Mouse (Mus musculus) CD4-positive, CD25-positive, alpha-beta regulatory T cell, adult 4 months (primary cell): ENCODE results near the gene Wdr19. TPM values are rescaled to one million over a fixed set of nuclear protein-coding genes. Genes with fewer than 3 reads are reported as not detected.

Experiments used
- ATAC-seq: one replicate; pipeline ENCODE4 v1.8.0; 2017
- polyA plus RNA-seq, 2 experiments: library from polyadenylated mRNA; unstranded; fragments of 100-300 nt; shearing (Covaris generic); gene quantifications; one replicate each; pipeline ENCODE4 v1.2.1; 2017

Gene Wdr19
- polyA plus RNA-seq, result 1 to 10 TPM; 2.7 to 4.9 TPM

DNA sequence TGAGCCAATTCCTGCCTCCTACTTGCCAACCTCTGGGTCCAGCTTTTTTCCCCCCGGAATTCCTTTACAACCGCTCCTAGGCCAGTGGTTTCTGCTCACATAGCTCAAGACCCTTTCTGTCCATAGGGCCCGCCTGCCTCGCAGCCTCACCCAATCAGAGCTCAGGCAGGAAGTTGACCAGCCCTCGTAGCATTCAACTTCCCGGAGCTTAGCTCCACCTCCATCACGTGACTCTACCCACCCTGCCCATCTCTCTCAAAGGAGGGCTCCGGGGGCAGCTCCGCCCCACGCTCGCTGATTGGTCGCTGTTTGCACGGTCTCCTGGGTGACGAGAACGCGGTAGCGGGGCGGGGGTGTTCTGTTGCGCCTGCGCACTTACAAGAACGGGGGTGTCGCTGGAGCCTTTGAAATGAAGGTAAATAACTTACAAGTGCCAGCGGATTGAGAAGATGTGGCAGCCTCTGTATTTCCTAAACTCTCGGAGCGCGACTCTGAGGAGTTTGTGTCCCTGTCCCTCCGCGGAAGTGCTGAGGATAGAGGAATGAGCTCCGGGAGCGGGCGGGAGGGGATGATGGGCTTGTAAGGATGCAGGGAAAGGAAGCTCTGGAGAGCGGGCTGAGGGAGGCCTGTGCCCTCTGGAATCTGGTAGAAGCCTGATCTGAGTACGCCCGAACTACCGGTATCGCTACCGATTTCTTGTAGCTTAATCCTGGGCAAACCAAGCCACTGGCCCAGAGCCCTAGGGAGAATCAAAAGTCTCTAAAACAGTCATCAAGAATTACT, at the start of gene Wdr19:
Gene Wdr19, plus strand, starts transcription at position 351 of the 783 bp plus-strand sequence.
- ATAC-seq, result peak; percentile 100

DNA sequence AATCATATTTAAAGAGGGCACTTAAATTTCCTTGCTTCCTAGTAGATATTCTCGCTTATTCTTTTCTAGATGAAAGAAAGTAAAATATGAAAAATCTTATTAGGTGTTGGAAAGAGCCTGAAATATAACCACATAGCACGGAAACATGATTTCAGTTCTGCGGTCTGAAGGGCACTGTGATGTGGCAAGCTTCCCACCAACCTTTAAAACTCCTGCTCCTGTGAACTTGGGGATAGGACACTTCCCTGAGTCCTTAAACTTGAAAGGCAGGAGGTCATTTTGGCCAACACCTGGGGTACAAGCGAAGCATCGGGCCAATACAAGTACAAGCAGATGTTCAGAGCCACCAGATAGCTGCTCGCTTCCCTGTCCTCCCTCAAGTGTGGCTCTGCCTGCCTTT, 49.8 kb upstream of the Wdr19 start:
- ATAC-seq, result no peak

DNA sequence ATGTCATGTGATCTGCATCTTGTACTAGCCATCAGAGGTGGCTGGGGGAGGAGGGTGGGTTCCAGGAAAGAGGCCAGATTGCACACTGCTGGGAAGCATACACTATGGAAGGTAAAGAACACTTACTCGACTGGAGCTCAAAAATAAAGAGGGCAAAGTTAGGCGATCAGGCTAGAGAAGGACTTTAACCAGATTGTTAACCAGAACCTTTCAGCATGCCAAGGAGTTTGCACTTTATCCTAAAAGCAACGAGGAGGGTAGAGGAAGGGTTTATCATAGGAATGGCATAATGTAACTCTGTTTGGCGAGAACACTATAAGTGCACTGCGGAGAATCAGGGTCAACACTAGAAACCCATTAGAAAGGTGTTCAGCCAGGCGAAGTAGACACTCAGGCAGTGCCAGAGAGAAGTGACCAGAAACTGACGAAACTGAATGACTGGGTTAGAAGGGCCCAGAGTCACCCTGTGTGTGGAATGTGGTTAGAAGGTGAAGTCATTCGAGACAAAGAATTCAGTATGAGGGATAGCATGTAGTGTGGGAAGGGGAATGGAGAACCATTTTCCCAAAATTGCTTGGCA, 49.0 kb upstream of the Wdr19 start:
- ATAC-seq, result no peak

DNA sequence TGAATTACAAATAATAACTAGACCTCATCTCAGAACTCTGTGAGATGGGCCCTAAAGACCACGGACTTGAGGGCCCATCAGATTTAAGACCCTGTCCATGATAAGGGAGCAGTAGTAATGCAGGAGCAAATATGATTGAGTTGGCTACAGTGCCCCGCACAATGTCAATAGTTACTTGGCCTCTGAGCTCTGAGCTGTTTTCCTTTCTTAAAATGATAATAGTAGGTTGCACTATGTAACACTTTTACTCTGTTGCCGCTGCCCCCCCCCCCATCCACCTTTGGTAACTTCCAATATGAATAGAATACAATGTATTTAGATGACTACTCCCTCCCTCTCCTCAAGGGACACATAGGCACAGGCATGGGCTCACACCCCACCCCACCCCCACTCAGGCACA, 48.2 kb upstream of the Wdr19 start:
- no peak for ATAC-seq

DNA sequence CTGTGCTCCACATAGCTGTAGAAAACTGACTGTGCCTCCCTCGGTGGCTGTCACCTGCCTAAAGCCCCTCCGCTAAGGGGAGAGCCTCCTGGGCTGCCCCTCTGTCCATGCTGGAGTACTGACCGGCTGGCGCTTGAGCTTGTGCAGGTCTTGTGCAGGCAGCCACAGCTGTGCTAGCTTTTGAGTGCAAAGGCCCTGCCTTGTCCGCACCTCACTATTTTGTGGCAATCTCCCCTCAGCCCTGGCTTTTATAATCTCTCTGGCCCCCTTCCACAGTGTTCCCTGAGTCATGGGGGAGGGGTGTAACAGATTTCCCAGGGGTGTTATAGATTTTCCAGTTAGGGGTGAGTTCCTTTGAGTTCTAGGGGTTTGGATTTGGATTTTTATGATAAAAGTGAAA, 47.7 kb upstream of the Wdr19 start:
- ATAC-seq, result no peak

DNA sequence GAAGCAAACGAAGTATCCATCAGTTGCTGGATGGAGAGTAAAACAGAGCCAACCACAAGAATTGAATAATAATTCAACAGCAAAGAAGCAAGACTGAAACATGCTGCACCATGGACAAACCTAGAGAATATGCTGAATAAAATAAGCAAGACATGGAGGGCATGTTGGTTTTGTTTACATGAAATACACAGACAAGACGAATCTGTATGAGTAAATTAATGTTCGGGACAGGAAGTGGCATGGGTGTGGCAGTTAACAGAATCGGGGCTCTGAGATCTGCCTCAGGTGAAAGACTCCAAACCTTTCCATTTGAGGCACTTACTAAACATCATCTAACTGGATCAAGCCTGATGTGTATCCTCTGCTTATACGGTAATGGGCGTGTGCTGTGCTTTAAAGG, 45.2 kb upstream of the Wdr19 start:
- ATAC-seq, result peak; percentile 85

DNA sequence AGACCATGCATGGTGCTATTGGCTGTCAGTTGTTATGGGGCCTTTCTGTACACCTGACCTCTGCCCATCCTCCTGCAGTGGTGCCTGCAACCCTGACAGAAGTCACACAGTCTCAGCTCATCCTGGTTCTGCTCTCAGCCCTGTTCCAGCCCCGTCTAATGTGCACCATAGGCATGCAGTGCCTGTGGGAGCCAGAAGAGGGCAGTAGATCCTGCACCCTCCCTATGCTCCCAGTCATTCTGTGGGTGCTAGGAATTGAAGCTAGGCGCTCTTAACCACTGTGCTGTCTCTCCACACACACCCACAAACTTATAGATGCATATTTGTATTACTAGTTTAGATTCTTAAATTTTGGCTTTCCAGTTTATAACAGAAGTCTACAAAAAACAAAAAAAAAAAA, 42.6 kb upstream of the Wdr19 start:
- ATAC-seq, result peak; percentile 32

DNA sequence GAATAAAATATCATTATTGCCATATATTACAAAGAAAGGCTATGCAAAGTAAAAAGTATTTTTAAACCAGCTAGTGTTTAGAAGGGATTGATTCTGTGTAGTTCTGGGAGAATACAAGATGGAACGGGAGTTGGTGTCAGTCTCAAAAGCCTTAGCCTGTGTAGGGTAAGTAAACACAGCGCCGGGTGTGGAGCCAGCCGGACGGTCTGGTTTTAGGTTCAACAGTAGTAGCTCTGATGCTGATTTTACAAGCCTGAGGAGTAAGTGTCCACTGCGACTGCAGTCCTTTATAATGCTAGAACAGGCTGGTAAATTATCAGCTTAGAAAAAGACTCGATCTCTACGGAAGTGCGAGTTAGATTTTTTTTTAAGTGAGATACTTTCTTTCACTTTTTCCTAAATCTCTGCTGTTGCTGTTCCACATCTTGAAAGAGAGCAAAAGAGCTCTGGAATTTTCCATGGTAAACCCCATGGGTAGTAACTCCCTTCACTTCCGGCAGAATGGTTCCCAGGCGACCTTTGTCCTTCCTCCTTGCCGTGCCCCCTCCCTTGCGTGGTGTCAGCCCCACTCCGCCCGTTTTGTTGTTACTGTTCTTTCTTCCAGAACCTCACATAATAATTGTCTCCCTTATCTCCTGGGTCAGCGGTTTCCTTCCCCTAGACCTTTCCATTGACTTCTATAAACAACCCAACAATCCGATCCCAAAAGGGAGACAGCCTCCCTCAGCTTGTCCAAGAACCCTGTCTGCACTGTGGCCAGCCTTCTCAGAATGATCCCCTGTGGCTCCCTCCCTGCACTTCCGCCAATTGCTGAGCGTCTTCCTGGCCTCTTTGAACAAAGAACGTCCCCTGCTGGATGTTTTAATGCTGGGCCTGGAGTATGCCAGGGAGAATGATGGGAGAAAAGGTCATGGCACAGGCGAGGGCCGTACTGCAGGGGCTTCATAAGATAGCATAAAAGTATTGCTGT, 41.8 kb upstream of the Wdr19 start:
- no peak for ATAC-seq

DNA sequence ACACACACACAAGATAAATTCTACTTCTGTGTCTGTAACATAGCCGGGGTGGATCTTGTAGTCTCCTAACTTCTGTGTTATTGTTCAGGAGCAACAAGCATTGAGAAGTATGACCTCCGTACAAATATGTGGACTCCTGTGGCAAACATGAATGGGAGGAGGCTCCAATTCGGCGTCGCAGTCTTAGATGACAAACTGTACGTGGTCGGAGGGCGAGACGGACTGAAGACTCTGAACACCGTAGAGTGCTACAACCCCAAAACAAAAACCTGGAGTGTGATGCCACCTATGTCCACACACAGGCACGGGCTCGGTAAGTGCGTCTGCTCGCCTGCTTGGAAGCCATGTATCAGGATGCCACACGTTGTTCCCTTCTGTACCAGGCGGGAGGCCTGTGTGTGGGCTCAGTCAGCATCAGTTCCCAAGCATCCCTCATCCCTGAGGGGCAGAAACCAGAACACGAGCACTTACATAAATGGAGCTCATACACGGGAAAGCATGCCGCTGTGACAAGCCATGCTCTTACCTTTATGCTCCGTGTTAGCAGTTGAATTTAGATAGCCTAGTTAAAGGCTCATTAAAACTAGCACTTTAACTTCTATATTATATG, 40.7 kb upstream of the Wdr19 start:
- no peak for ATAC-seq

DNA sequence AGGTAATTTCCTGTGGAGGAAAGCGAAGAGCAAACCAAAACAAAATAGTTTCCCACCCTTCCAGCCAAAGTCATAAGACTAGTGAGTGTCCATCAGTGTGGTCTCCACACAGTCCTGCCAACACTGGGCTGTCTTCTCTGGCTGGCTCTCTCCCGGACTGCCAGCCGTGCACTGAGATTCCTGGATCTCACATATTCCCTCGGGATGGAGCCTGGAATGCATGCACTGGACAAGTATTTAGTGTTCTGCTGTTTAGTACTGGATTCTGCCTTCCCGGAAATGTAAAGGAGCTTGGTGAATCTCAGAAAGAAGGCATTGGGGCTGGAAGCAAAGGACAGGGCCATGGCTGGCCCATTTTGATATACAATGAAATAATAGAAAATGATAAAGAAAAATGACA, 36.5 kb upstream of the Wdr19 start:
- no peak for ATAC-seq

DNA sequence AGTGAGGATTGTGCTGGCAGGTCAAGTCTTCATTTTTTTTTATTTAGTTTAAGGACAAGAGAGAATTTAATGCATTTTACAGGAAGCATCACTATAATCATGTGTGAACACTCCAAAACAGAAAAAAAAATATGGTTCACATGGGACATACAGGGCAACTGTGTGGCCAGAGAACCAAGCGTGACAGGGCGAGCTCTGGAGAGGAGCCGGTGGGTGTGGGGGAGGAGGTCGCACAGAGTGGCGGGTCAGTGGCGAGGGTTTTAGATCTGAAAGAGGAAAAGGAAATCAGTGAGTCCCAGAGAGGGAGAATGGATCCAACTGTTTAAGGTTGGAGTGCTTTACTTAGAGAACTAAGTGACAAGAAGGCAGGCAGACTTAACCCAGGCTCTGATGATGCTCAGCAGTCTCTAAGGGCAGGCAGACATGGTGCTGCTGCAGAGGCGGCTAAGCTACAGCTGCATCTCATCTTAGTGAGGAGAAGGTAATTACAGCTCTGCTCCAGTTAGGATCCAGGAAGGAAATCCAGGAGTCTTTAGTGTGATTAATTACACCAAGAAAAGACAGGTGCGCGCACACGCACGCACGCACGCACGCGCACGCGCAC, 35.9 kb upstream of the Wdr19 start:
- ATAC-seq, result no peak

DNA sequence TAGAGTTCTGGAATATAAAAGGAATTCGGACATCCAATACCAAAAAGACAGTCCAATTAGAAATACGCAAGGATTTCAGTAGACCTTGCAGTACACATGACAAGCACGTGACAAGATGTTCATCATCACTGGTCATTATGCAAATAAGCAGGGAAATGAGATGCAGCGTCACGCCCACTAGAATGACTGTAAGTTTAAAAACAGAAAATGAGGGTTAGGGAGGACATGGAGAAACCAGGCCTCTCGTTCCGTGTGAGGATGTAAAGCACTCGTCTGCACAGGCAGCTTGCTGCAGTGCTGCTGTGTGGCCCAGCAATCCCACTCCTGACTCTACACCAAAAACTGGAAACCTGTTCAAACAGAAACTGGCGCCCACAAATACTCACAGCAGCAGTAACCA, 29.3 kb upstream of the Wdr19 start:
- ATAC-seq, result no peak

DNA sequence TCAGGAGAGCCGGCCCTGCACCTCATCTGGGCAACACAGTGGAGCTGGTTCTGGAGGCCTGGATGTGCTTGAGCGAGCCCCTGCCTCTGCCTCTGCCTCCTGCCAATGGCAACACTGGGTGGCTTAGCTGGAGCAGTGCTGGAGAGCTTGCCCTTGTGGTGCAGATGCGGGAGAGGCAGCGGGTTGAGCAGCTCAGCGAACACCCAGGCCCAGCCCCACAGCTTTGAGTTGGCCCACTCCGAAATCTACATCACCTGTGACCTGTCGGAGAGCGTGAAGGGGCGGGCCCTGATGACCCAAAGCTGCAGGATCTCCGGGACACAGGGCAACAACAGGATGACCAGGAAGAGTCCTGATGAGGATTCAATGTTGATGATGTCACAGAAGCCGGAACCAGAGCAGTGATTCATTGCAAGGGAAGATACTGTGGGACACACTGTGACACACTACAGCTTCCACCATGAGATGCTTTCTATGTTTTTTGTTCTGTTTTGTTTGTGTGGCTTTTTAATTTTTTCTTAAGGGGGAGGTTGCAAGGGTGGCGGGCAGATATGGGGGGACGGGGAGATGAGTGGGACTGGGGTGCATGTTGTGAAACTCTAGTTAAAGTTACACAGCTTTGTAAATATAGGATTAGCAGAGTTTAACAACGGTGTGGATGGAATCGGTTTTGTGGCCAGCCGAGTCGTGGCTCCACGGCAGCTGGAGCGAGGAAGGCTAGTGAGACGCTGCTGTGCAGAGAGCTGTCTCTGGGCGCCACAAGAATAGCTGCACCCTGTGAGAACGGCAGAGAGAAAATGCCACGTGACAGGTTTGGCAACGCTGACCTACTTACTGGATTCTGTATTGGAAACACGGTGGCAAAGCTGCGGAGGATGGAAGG, 24.2 kb upstream of the Wdr19 start:
- no peak for ATAC-seq

DNA sequence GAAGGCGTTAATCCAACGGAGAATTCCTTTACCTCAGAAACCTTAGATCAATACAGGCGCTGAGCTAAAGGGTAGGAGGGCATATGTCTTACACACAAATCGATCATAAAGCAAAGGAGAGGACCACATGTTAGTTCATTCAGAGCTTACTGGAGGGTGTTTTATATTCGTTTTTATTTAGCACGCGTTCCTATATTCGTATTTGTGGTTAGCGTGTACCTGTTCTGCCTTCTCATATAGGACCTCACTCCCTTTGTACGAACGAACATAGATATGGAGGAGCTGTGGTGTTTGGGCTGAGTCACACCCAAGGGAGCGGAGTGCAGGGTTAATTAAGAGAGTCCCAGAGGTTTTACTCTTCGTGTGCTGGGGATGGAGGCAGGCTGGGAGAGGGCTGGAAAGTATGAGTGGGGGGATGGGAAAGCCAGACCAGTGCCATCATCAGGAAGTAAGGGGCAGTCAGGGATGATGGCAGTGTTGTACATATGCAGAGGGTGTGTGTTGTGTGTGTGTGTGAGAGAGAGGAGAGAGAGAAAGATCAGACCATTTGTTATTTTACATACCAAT, 23.5 kb upstream of the Wdr19 start:
- no peak for ATAC-seq

DNA sequence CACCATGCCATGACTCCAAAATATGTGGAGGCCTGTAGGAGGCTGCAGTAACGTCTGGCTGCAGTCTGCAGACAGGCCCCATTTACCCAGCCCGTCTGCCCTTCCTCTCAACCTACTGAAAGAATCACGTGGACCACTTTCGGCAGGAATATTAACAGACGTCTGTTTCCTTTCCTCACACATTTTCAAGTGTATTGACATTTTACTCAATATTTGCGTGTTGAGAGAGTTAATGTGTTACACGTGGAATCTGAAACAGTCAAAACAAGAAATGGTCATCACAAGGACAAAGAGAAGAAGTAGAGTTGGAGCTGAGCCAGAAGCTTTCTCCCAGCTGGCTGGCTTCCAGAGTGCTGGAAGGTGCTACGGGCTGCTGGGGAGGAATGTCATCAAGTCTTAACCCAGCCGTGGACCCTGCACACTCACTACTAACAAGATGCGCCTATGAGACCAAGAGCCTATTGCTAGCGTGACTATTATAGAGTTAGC, 22.4 kb upstream of the Wdr19 start:
- ATAC-seq, result no peak

DNA sequence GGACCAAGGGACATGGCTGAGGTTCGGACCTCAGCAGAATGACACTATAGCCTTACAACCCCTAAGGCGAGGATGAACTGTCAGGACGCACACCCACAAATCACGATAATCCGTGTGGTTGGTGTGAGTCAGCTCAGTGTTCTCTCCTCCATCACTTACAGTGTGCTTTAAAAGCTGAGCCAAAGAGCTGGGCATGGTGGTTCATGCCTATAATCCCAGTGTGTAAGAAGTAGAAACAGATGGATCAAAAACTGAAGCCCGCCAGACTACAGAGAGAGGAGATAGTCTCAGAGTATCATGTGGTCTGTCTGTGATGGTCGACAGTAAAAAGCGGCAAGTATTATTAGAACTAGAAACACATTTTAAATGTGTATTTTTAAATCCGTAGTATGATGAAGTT, 21.0 kb upstream of the Wdr19 start:
- ATAC-seq, result no peak

DNA sequence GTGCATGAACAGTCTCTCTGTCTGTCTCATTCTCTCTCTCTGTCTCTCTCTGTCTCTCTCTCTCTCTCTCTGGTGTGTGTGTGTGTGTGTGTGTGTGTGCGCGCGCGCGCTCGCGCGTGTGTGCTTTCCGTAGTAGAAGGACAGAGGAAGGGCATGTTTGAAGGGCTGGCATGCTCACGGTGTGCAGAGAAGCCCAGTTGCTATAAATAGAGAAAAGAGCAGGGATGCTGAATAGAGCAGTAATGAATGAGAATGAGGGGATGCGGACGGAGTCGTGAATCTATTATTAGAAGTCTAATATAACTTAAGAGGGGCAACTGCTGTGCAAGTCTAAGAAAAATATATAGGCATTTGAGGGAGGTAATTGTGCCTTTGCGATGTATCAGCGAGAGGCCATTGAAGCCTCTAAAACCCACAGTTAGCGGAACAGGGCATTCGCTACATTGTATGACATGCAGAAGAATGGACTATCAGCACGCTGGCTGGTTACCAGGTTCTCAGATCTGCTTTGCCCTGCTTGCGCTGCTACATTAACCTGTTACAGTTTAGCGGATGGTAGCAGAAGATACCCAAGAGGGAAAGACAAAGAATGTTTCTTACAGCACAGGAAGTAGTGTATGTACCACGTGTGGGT, 18.2 kb upstream of the Wdr19 start:
- no peak for ATAC-seq

DNA sequence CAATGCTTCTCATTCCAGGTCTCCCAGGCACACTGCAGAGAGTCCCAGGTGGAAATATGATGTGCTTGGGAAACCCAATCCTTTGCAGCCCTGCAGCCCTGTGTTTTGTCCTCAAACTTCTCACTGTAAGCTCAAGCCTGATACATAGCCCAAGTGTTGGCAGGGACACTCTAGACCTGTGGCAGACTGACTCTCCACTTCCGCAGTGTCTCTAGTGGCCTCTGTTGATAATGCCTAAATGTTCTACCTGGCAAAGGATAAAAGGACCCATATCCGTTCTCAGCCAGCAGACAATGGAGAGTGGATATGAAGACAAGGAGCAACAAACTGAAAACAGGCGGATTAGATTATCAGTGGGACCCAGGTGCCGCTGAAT, 17.7 kb upstream of the Wdr19 start:
- no peak for ATAC-seq

DNA sequence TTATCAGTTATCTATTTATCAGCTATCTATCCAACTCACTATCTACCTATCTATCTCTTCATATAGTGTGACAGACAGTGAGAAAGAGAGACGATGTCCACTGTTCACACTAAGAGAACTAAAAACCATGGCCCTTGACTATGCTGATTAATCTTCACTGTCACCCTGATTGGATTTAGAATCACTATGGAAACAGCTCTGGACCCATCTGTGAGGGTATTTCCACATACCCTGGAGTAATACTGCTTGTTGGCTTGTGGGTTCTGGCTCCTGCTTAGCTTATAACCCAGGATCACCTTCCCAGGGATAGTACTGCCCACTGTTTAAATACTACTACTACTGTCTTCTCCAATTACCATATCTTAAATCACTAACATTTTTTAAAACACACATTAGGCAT, 17.2 kb upstream of the Wdr19 start:
- no peak for ATAC-seq

DNA sequence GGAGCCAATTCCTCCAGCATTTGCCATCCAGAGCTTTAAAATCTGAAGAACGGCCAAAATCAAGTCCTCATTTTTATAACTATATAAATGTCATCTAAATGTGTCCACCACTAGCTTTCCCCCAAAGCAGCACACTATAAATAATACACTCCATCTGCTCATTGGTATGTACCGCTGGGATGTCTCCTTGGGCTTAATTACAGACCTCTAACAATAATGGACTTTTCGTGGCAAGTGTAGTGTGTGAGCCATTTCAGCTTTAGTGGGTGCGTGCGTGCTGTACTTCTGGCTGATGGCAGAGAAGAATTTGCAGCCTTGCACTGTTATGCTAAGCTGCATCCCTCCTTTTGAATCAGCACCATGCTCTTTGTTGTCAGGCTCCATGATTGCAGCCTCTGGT, 7.9 kb upstream of the Wdr19 start:
- no peak for ATAC-seq

DNA sequence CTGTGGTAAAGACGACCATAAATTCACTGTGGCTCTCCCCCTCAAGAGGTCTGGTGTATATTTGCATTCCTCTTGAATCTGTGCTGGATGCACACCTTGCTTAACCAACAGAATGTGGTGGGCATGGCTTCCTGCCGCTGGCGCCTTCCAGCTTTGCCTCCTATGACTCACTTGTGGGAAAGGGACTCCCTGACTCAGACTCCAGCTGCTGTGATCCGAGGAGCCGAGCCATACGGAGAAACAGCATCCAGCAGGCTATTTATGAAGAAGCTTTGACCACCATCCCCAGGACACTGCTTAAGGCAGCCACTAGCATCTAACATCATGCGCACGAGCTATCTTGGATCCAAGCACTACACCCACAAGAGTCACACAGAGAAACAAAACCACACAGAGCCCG, 5.1 kb upstream of the Wdr19 start:
- ATAC-seq, result no peak
